Mouse (Mus musculus) hindbrain, embryonic 15.5 days (tissue): ENCODE results near the gene Ccdc85c. TPM values are rescaled to one million over a fixed set of nuclear protein-coding genes. Genes with fewer than 3 reads are reported as not detected.

Source experiments
- ATAC-seq: fragments of 200-750 bp; cut with Nextera tagmentation; 2 replicates; pipeline ENCODE4 v1.8.0; 2017; ENCODE audit warnings: low read depth, moderate number of reproducible peaks, moderate TSS enrichment; ENCODE audit not compliant: low FRiP score
- H3K27ac ChIP-seq: fragments of 300-500 bp; sonication (generic); replicated peaks from 2 replicates; pipeline ENCODE4 v1.5.1; 2015; ENCODE audit warnings: mild to moderate bottlenecking, inconsistent platforms
- H3K27me3 ChIP-seq: fragments of 300-500 bp; sonication (generic); 2 replicates; pipeline ENCODE4 v1.6.1; 2015; ENCODE audit warnings: control low read depth, inconsistent platforms
- H3K36me3 ChIP-seq: fragments of 300-500 bp; sonication (generic); 2 replicates; pipeline ENCODE4 v1.6.1; 2015; ENCODE audit warnings: control low read depth, inconsistent platforms
- H3K4me1 ChIP-seq: fragments of 300-500 bp; sonication (generic); replicated peaks from 2 replicates; pipeline ENCODE4 v1.6.1; 2015; ENCODE audit warnings: control low read depth, inconsistent platforms
- H3K4me2 ChIP-seq: fragments of 300-500 bp; sonication (generic); 2 replicates; pipeline ENCODE4 v1.6.1; 2015; ENCODE audit warnings: moderate library complexity, mild to moderate bottlenecking, inconsistent platforms
- H3K4me3 ChIP-seq: fragments of 300-500 bp; sonication (generic); 2 replicates; pipeline ENCODE4 v1.5.1; 2015; ENCODE audit warnings: mild to moderate bottlenecking, inconsistent platforms
- H3K9ac ChIP-seq: fragments of 300-500 bp; sonication (generic); 2 replicates; pipeline ENCODE4 v1.6.1; 2015; ENCODE audit warnings: inconsistent platforms
- H3K9me3 ChIP-seq: fragments of 300-500 bp; sonication (generic); 2 replicates; pipeline ENCODE4 v1.6.1; 2016; ENCODE audit warnings: control low read depth, inconsistent platforms
- WGBS: fragments of 180-500 bp; shearing (Covaris S2); methylation state at CpG from one replicate; pipeline ENCODE4 v1.1.7; 2015; 5-methylcytosine and 5-hydroxymethylcytosine counted together
- polyA plus RNA-seq: library from polyadenylated mRNA; unstranded; fragments of >200 nt; fragmentation: Nextera tagmentation; extraction: Ambion mirVana; gene quantifications from 2 replicates; pipeline ENCODE4 v1.2.1, GENCODE M21; 2015

Gene Ccdc85c
- polyA plus RNA-seq, 1 experiment from 2014 or later = 13.7 TPM

GRCm38 (mm10) chr12:108244778-108245177 is 30.4 kb downstream of the Ccdc85c start:
- Histone ChIP-seq H3K9ac (no peak overlapping the region), H3K4me2 (no peak overlapping the region), H3K36me3 (no peaks in the 10 kb centered on the region), H3K4me1 (peaks cover 79% of the 10 kb centered on the region), H3K4me3 (no peak overlapping the region), H3K9me3 (no peaks in the 10 kb centered on the region), H3K27ac (peak overlapping the region; percentile 66), H3K27me3 (no peaks in the 10 kb centered on the region)
- ATAC-seq = no peak
- WGBS = 2% methylated on average over 8 of the region's 8 CpGs

- no peaks in the 10 kb centered on the region for H3K9me3 ChIP-seq
- peaks cover 89% of the 10 kb centered on the region for H3K4me1 ChIP-seq
- H3K36me3 ChIP-seq = no peaks in the 10 kb centered on the region
- no peak overlapping the region for H3K4me3 ChIP-seq
- no peak for ATAC-seq
- H3K9ac ChIP-seq = no peak overlapping the region
- no peaks in the 10 kb centered on the region for H3K27me3 ChIP-seq
- H3K27ac ChIP-seq = peak overlapping the region; percentile 72
- no peak overlapping the region for H3K4me2 ChIP-seq
- WGBS = 28% methylated on average over 20 of the region's 20 CpGs
These were observed 32.9 kb downstream of the Ccdc85c start for GRCm38 (mm10) chr12:108242243-108242745.

GRCm38 (mm10) chr12:108241626-108242025 is 33.6 kb downstream of the Ccdc85c start:
- 27% methylated on average over 6 of the region's 6 CpGs for WGBS
- Histone ChIP-seq H3K27me3 (no peaks in the 10 kb centered on the region), H3K36me3 (no peaks in the 10 kb centered on the region), H3K9ac (no peak overlapping the region), H3K27ac (peak overlapping the region; percentile 72), H3K4me1 (peaks cover 92% of the 10 kb centered on the region), H3K9me3 (no peaks in the 10 kb centered on the region), H3K4me2 (no peak overlapping the region), H3K4me3 (no peak overlapping the region)
- ATAC-seq = peak; percentile 1; the same call in 1 of the 2 replicates

GRCm38 (mm10) chr12:108240953-108241588 is 34.2 kb downstream of the Ccdc85c start:
- H3K4me1 ChIP-seq = peaks cover 97% of the 10 kb centered on the region
- H3K4me2 ChIP-seq = peak overlapping the region; percentile 13
- H3K4me3 ChIP-seq = no peak overlapping the region
- H3K27ac ChIP-seq = peak overlapping the region; percentile 72
- no peaks in the 10 kb centered on the region for H3K9me3 ChIP-seq
- ATAC-seq = peak; percentile 61
- H3K36me3 ChIP-seq = no peaks in the 10 kb centered on the region
- no peaks in the 10 kb centered on the region for H3K27me3 ChIP-seq
- H3K9ac ChIP-seq = no peak overlapping the region
- WGBS = 13% methylated on average over 21 of the region's 21 CpGs

GRCm38 (mm10) chr12:108240401-108240890 is 34.8 kb downstream of the Ccdc85c start:
- 46% methylated on average over 13 of the region's 13 CpGs for WGBS
- H3K9ac ChIP-seq = no peak overlapping the region
- ATAC-seq = no peak

GRCm38 (mm10) chr12:108239441-108239840 is 35.8 kb downstream of the Ccdc85c start:
- no peak overlapping the region for H3K4me3 ChIP-seq
- no peaks in the 10 kb centered on the region for H3K27me3 ChIP-seq
- 29% methylated on average over 5 of the region's 5 CpGs for WGBS
- no peaks in the 10 kb centered on the region for H3K9me3 ChIP-seq
- peak; percentile 25 for ATAC-seq
- H3K9ac ChIP-seq = no peak overlapping the region
- H3K36me3 ChIP-seq = no peaks in the 10 kb centered on the region
- peak overlapping the region; percentile 72 for H3K27ac ChIP-seq
- H3K4me1 ChIP-seq = peaks cover 94% of the 10 kb centered on the region
- 0 out of 2 replicates have a peak overlapping the region, but pooled peaks have one; percentile 1 for H3K4me2 ChIP-seq

More at GRCm38 (mm10) chr12:108240401-108240890, 34.8 kb downstream of the Ccdc85c start:
- Histone ChIP-seq H3K4me2 (peak overlapping the region; percentile 13; the same call in 1 of the 2 replicates), H3K9me3 (no peaks in the 10 kb centered on the region), H3K4me1 (peaks cover 99% of the 10 kb centered on the region), H3K4me3 (no peak overlapping the region), H3K27me3 (no peaks in the 10 kb centered on the region), H3K36me3 (no peaks in the 10 kb centered on the region), H3K27ac (peak overlapping the region; percentile 72)

- Histone ChIP-seq H3K4me3 (no peak overlapping the region), H3K4me1 (peaks cover 85% of the 10 kb centered on the region), H3K9ac (no peak overlapping the region), H3K9me3 (no peaks in the 10 kb centered on the region), H3K36me3 (no peaks in the 10 kb centered on the region), H3K4me2 (no peak overlapping the region), H3K27ac (no peak overlapping the region), H3K27me3 (no peaks in the 10 kb centered on the region)
- ATAC-seq = no peak
- WGBS = 67% methylated on average over 17 of the region's 17 CpGs
These were observed 36.7 kb downstream of the Ccdc85c start for GRCm38 (mm10) chr12:108238395-108239035.

GRCm38 (mm10) chr12:108237300-108238006 is 37.8 kb downstream of the Ccdc85c start:
- no peak overlapping the region for H3K27ac ChIP-seq
- H3K9ac ChIP-seq = no peak overlapping the region
- no peaks in the 10 kb centered on the region for H3K36me3 ChIP-seq
- H3K4me2 ChIP-seq = no peak overlapping the region
- no peaks in the 10 kb centered on the region for H3K27me3 ChIP-seq
- no peaks in the 10 kb centered on the region for H3K9me3 ChIP-seq
- ATAC-seq = no peak
- H3K4me1 ChIP-seq = peaks cover 75% of the 10 kb centered on the region
- WGBS = 61% methylated on average over 6 of the region's 6 CpGs
- H3K4me3 ChIP-seq = no peak overlapping the region

GRCm38 (mm10) chr12:108235976-108236555 is 39.2 kb downstream of the Ccdc85c start:
- peaks cover 75% of the 10 kb centered on the region for H3K4me1 ChIP-seq
- no peak for ATAC-seq

GRCm38 (mm10) chr12:108234832-108235602 is 40.2 kb downstream of the Ccdc85c start:
- Histone ChIP-seq H3K4me2 (no peak overlapping the region), H3K36me3 (no peaks in the 10 kb centered on the region), H3K9me3 (no peaks in the 10 kb centered on the region), H3K9ac (no peak overlapping the region), H3K27me3 (no peaks in the 10 kb centered on the region), H3K4me3 (no peak overlapping the region), H3K4me1 (peaks cover 70% of the 10 kb centered on the region), H3K27ac (no peak overlapping the region)
- ATAC-seq = no peak
- WGBS = 71% methylated on average over 14 of the region's 14 CpGs

More at GRCm38 (mm10) chr12:108235976-108236555, 39.2 kb downstream of the Ccdc85c start:
- WGBS = 59% methylated on average over 18 of the region's 18 CpGs
- H3K9ac ChIP-seq = no peak overlapping the region
- H3K36me3 ChIP-seq = no peaks in the 10 kb centered on the region
- H3K27ac ChIP-seq = no peak overlapping the region
- H3K27me3 ChIP-seq = no peaks in the 10 kb centered on the region
- no peak overlapping the region for H3K4me3 ChIP-seq
- no peaks in the 10 kb centered on the region for H3K9me3 ChIP-seq
- no peak overlapping the region for H3K4me2 ChIP-seq

- Histone ChIP-seq H3K27ac (no peak overlapping the region), H3K4me3 (no peak overlapping the region), H3K4me1 (peaks cover 62% of the 10 kb centered on the region), H3K4me2 (no peak overlapping the region), H3K27me3 (no peaks in the 10 kb centered on the region), H3K36me3 (no peaks in the 10 kb centered on the region), H3K9ac (no peak overlapping the region), H3K9me3 (no peaks in the 10 kb centered on the region)
- 91% methylated on average over 6 of the region's 6 CpGs for WGBS
- ATAC-seq = no peak
These were observed 41.5 kb downstream of the Ccdc85c start for GRCm38 (mm10) chr12:108233736-108234135.
